Mouse (Mus musculus): Measurements from ENCODE around the gene Arsb. TPM values are rescaled to one million over a fixed set of nuclear protein-coding genes. Genes with fewer than 3 reads are reported as not detected.

Arsb gene
- total and polyA plus RNA-seq, 3 experiments = 4.6 to 9.6 (median 5.7) TPM

GRCm38 (mm10) chr13:93920080-93920785 lies 148.8 kb downstream of the Arsb start:
- intact Hi-C loops (cut with DNase I) = loop anchor here (5.0 kb wide), 2 partner anchors 63 to 88 kb away; no protein-coding TSS in a partner anchor
- no peaks in the 10 kb centered on the region for H3K79me2 ChIP-seq (replicated peaks; ENCODE audit: control insufficient read depth, insufficient read depth, low read length)
- no peak overlapping the region; the same call in 1 of the 2 replicates for H3K27ac ChIP-seq
- H3K27me3 ChIP-seq (ENCODE audit: control insufficient read depth, insufficient read depth, low read length) = no peaks in the 10 kb centered on the region
- no peak for TF ChIP-seq EP300 (IDR thresholded peaks at IDR 0.05; ENCODE audit: insufficient read depth, low read depth, low read length)
- no peak for TF ChIP-seq POLR2A (IDR thresholded peaks at IDR 0.05; ENCODE audit: insufficient read depth, low read depth, low read length)
- TF ChIP-seq CTCF (IDR thresholded peaks at IDR 0.05) = no peak
- DNase-seq = no peak
- H3K4me1 ChIP-seq (ENCODE audit: control insufficient read depth, insufficient read depth, low read length) = peaks cover 6% of the 10 kb centered on the region
- 65% methylated on average over 8 of the region's 8 CpGs for WGBS
- no peaks in the 10 kb centered on the region for H3K36me3 ChIP-seq (ENCODE audit: control insufficient read depth, insufficient read depth, low read length)
- H3K9ac ChIP-seq (ENCODE audit: low read depth, low read length) = no peak overlapping the region
- no peak overlapping the region for H3K4me3 ChIP-seq

GRCm38 (mm10) chr13:93920786-93921300 lies 149.4 kb downstream of the Arsb start:
- no peaks in the 10 kb centered on the region for H3K79me2 ChIP-seq (replicated peaks; ENCODE audit: control insufficient read depth, insufficient read depth, low read length)
- no peak for TF ChIP-seq EP300 (IDR thresholded peaks at IDR 0.05; ENCODE audit: insufficient read depth, low read depth, low read length)
- no peak for TF ChIP-seq POLR2A (IDR thresholded peaks at IDR 0.05; ENCODE audit: insufficient read depth, low read depth, low read length)
- TF ChIP-seq CTCF (IDR thresholded peaks at IDR 0.05) = no peak
- peak; percentile 40 to 44 for DNase-seq
- H3K36me3 ChIP-seq (ENCODE audit: control insufficient read depth, insufficient read depth, low read length) = no peaks in the 10 kb centered on the region
- H3K4me3 ChIP-seq = no peak overlapping the region
- intact Hi-C loops (cut with DNase I) = loop anchor here (5.0 kb wide), 2 partner anchors 64 to 89 kb away; no protein-coding TSS in a partner anchor
- H3K9ac ChIP-seq (ENCODE audit: low read depth, low read length) = no peak overlapping the region
- WGBS = 53% methylated on average over 4 of the region's 4 CpGs
- no peaks in the 10 kb centered on the region for H3K27me3 ChIP-seq (ENCODE audit: control insufficient read depth, insufficient read depth, low read length)
- H3K27ac ChIP-seq = no peak overlapping the region; the same call in 1 of the 2 replicates
- peaks cover 6% of the 10 kb centered on the region for H3K4me1 ChIP-seq (ENCODE audit: control insufficient read depth, insufficient read depth, low read length)

- WGBS = 73% methylated on average over 5 of the region's 5 CpGs
- TF ChIP-seq EP300 (IDR thresholded peaks at IDR 0.05; ENCODE audit: insufficient read depth, low read depth, low read length) (no peak), POLR2A (IDR thresholded peaks at IDR 0.05; ENCODE audit: insufficient read depth, low read depth, low read length) (no peak), CTCF (IDR thresholded peaks at IDR 0.05) (no peak)
- no peak overlapping the region for H3K27ac ChIP-seq
- intact Hi-C loops (cut with DNase I) = loop anchor here (5.0 kb wide), 2 partner anchors 65 to 90 kb away; no protein-coding TSS in a partner anchor
- no peak for DNase-seq
- H3K36me3 ChIP-seq (ENCODE audit: control insufficient read depth, insufficient read depth, low read length) = no peaks in the 10 kb centered on the region
- H3K4me3 ChIP-seq = no peak overlapping the region
- H3K9ac ChIP-seq (ENCODE audit: low read depth, low read length) = no peak overlapping the region
- H3K79me2 ChIP-seq (replicated peaks; ENCODE audit: control insufficient read depth, insufficient read depth, low read length) = no peaks in the 10 kb centered on the region
- H3K4me1 ChIP-seq (ENCODE audit: control insufficient read depth, insufficient read depth, low read length) = peaks cover 6% of the 10 kb centered on the region
- no peaks in the 10 kb centered on the region for H3K27me3 ChIP-seq (ENCODE audit: control insufficient read depth, insufficient read depth, low read length)
These were observed 150.6 kb downstream of the Arsb start for GRCm38 (mm10) chr13:93921831-93922565.

- DNase-seq = peak in 1 of 2 experiments; percentile 47
These were observed 151.1 kb downstream of the Arsb start for GRCm38 (mm10) chr13:93922566-93922910.

GRCm38 (mm10) chr13:93924735-93925432 lies 153.5 kb downstream of the Arsb start:
- TF ChIP-seq CTCF (IDR thresholded peaks at IDR 0.05) (no peak), EP300 (IDR thresholded peaks at IDR 0.05; ENCODE audit: insufficient read depth, low read depth, low read length) (no peak), POLR2A (IDR thresholded peaks at IDR 0.05; ENCODE audit: insufficient read depth, low read depth, low read length) (no peak)
- Histone ChIP-seq H3K4me3 (no peak overlapping the region), H3K79me2 (replicated peaks; ENCODE audit: control insufficient read depth, insufficient read depth, low read length) (no peaks in the 10 kb centered on the region), H3K27ac (no peak overlapping the region), H3K9ac (ENCODE audit: low read depth, low read length) (no peak overlapping the region), H3K4me1 (ENCODE audit: control insufficient read depth, insufficient read depth, low read length) (peaks cover 6% of the 10 kb centered on the region), H3K36me3 (ENCODE audit: control insufficient read depth, insufficient read depth, low read length) (no peaks in the 10 kb centered on the region), H3K27me3 (ENCODE audit: control insufficient read depth, insufficient read depth, low read length) (no peaks in the 10 kb centered on the region)
- DNase-seq = no peak
- WGBS = 87% methylated on average over 9 of the region's 9 CpGs
- intact Hi-C loops (cut with DNase I) = loop anchor here (5.0 kb wide), 2 partner anchors 68 to 93 kb away; no protein-coding TSS in a partner anchor

More at GRCm38 (mm10) chr13:93922566-93922910, 151.1 kb downstream of the Arsb start:
- no peak overlapping the region; the same call in 1 of the 2 replicates for H3K27ac ChIP-seq
- WGBS = 34% methylated on average over 7 of the region's 7 CpGs
- no peak for TF ChIP-seq POLR2A (IDR thresholded peaks at IDR 0.05; ENCODE audit: insufficient read depth, low read depth, low read length)
- H3K4me3 ChIP-seq = no peak overlapping the region
- H3K79me2 ChIP-seq (replicated peaks; ENCODE audit: control insufficient read depth, insufficient read depth, low read length) = no peaks in the 10 kb centered on the region
- H3K36me3 ChIP-seq (ENCODE audit: control insufficient read depth, insufficient read depth, low read length) = no peaks in the 10 kb centered on the region
- H3K4me1 ChIP-seq (ENCODE audit: control insufficient read depth, insufficient read depth, low read length) = peaks cover 6% of the 10 kb centered on the region
- intact Hi-C loops (cut with DNase I) = loop anchor here (5.0 kb wide), 2 partner anchors 65 to 90 kb away; no protein-coding TSS in a partner anchor
- H3K27me3 ChIP-seq (ENCODE audit: control insufficient read depth, insufficient read depth, low read length) = no peaks in the 10 kb centered on the region
- no peak overlapping the region for H3K9ac ChIP-seq (ENCODE audit: low read depth, low read length)

Data from heart, adult 2 months (tissue).